Mouse (Mus musculus) liver, embryonic 14.5 days (tissue): ENCODE measurements around the gene Mapk10.

Experiments used
- CTCF ChIP-seq: IDR thresholded peaks from 2 replicates; pipeline ENCODE4 v1.5.1; 2016; ENCODE audit warnings: antibody characterized with exemption, low read depth, control low read depth
- EP300 ChIP-seq: IDR thresholded peaks from 2 replicates; pipeline ENCODE4 v1.6.1; 2016; ENCODE audit warnings: antibody characterized with exemption, low read depth

DNA sequence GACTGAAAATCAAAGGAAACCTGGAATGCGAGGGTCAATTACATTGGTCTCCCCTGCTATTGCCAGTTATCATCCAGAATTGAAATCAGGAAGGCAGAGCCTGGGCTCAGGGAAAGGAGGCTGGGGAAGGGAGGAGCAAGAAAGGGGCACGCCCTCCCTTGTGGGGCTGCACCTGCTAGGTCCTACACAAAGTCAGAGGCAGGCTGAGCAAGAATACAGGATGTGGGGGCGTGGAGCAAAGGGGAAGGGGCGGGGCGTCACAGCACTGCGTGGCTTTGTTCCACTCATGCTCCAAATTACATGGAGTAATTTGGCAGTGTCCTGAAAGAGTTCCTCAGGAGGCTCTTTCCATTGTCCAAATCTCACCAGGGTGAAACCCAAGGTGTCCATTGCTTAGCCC lies 234.0 kb downstream of the Mapk10 start:
- TF ChIP-seq CTCF = no peak
- no peak for TF ChIP-seq EP300
